Comparison of ENCODE assay signal across 7 mouse cellular contexts in the genomic region with DNA sequence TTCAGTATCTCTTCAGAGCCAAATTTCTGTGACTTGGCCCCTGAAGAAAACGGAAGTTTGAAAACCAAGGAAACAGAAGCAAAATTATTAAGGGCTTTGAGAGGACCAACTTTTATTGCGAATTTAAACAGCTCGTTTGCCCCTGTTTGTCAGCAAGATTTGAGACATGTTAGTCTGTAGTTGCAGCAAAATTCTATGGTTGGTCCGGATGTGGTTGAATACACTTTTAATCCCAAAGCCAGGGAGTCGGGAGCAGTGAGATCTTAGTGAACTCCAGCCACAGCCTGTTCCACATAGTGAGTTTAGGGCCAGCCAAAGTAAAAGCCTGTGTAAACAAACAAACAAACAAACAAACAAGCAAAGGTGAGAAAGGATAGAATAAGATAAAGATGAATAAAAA. TPM values are rescaled to one million over a fixed set of nuclear protein-coding genes. Genes with fewer than 3 reads are reported as not detected.
DNase-seq lines count a peak whose midpoint lies in the region; ATAC-seq and TF ChIP-seq lines count a peak whose summit lies in the region.

No protein-coding gene starts in this region.

- no peaks in the 10 kb centered on the region for H3K27me3 ChIP-seq in C2C12 (ENCODE audit: control insufficient read depth, insufficient read depth, insufficient read length)
- no peaks in the 10 kb centered on the region for H3K27me3 ChIP-seq in ES-Bruce4 (ENCODE audit: control insufficient read depth, insufficient read depth, low read length, poor library complexity, severe bottlenecking)
- no peaks in the 10 kb centered on the region for H3K27me3 ChIP-seq in heart, postnatal 0 days (ENCODE audit: control insufficient read depth, insufficient read depth, low read length)
- H3K27me3 ChIP-seq in liver, postnatal 0 days (ENCODE audit: insufficient read depth, low read length), result no peaks in the 10 kb centered on the region

- H3K4me2 ChIP-seq in heart, postnatal 0 days (ENCODE audit: low read depth, low read length), result peak overlapping the region; percentile 63
- H3K4me2 ChIP-seq in liver, postnatal 0 days (ENCODE audit: low read depth, low read length), result peak overlapping the region; percentile 84

- no peaks in the 10 kb centered on the region for H3K9me3 ChIP-seq in ES-Bruce4 (replicated peaks; ENCODE audit: control insufficient read depth, insufficient read depth, low read length, poor library complexity, severe bottlenecking)
- no peaks in the 10 kb centered on the region for H3K9me3 ChIP-seq in heart, postnatal 0 days (replicated peaks; ENCODE audit: control insufficient read depth, low read length)
- H3K9me3 ChIP-seq in liver, postnatal 0 days (ENCODE audit: low read length), result no peaks in the 10 kb centered on the region

- 15% methylated on average over 5 of the region's 5 CpGs for WGBS in heart, postnatal 0 days
- WGBS in liver, postnatal 0 days (ENCODE audit: insufficient replicate concordance), result 10% methylated on average over 5 of the region's 5 CpGs

- DNase-seq in heart, postnatal 0 days (ENCODE audit: low spot score), result no peak
- DNase-seq in liver, postnatal 0 days, result no peak
- no peak for DNase-seq in retina, postnatal 1 day
- no peak for DNase-seq in layer of hippocampus, adult 11-12 months (ENCODE audit: low spot score)
- DNase-seq in adrenal gland, postnatal 10 days, result no peak

- no peak for TF ChIP-seq POLR2A in ES-Bruce4 (IDR thresholded peaks at IDR 0.05; ENCODE audit: insufficient read depth, low read length)

- no peak overlapping the region for H3K27ac ChIP-seq in ES-Bruce4 (ENCODE audit: insufficient read depth, low read length)
- H3K27ac ChIP-seq in heart, postnatal 0 days (ENCODE audit: low read depth), result peak overlapping the region; percentile 97
- H3K27ac ChIP-seq in liver, postnatal 0 days (ENCODE audit: low read depth), result peak overlapping the region; percentile 94

- ATAC-seq in heart, postnatal 0 days (ENCODE audit: insufficient read depth, low read depth), result no peak
- ATAC-seq in liver, postnatal 0 days, result no peak

- TF ChIP-seq EP300 in ES-Bruce4 (IDR thresholded peaks at IDR 0.05; ENCODE audit: insufficient read depth, low read depth, low read length), result no peak
- TF ChIP-seq EP300 in heart, postnatal 0 days (IDR thresholded peaks at IDR 0.05; ENCODE audit: low read depth), result no peak
- TF ChIP-seq EP300 in liver, postnatal 0 days (IDR thresholded peaks at IDR 0.05; ENCODE audit: low read depth), result no peak

- H3ac ChIP-seq in C2C12 (ENCODE audit: control insufficient read depth, insufficient read length, low read depth), result peak overlapping the region; percentile 12

- H3K79me3 ChIP-seq in C2C12 (ENCODE audit: low read depth), result no peaks in the 10 kb centered on the region

- H3K4me3 ChIP-seq in C2C12 (ENCODE audit: insufficient read depth, poor library complexity, severe bottlenecking) (peak overlapping the region; percentile 31), ES-Bruce4 (ENCODE audit: low read depth, low read length) (peak overlapping the region; percentile 55)
- H3K4me3 ChIP-seq in heart, postnatal 0 days (ENCODE audit: low read depth, low read length), result peak overlapping the region; percentile 66
- H3K4me3 ChIP-seq in liver, postnatal 0 days (ENCODE audit: low read depth, low read length), result peak overlapping the region; percentile 53

- peak overlapping the region; percentile 78 for H3K9ac ChIP-seq in ES-Bruce4 (ENCODE audit: low read depth, poor library complexity, severe bottlenecking)
- H3K9ac ChIP-seq in heart, postnatal 0 days (replicated peaks; ENCODE audit: low read depth, low read length), result peak overlapping the region; percentile 48
- peak overlapping the region; percentile 49 for H3K9ac ChIP-seq in liver, postnatal 0 days (replicated peaks)

- H3K36me3 ChIP-seq in C2C12 (ENCODE audit: control insufficient read depth, insufficient read depth) (no peaks in the 10 kb centered on the region), ES-Bruce4 (ENCODE audit: control insufficient read depth, insufficient read depth, low read length, poor library complexity, severe bottlenecking) (no peaks in the 10 kb centered on the region)
- H3K36me3 ChIP-seq in heart, postnatal 0 days (replicated peaks; ENCODE audit: control insufficient read depth, insufficient read depth, low read length), result no peaks in the 10 kb centered on the region
- H3K36me3 ChIP-seq in liver, postnatal 0 days (replicated peaks; ENCODE audit: insufficient read depth, low read length), result no peaks in the 10 kb centered on the region

- no peaks in the 10 kb centered on the region for H3K79me2 ChIP-seq in C2C12 (ENCODE audit: control insufficient read depth, insufficient read depth)

- no peaks in the 10 kb centered on the region for H3K4me1 ChIP-seq in ES-Bruce4 (ENCODE audit: control insufficient read depth, insufficient read depth, low read length)
- H3K4me1 ChIP-seq in heart, postnatal 0 days (ENCODE audit: control insufficient read depth, insufficient read depth), result peaks cover 12% of the 10 kb centered on the region
- H3K4me1 ChIP-seq in liver, postnatal 0 days (ENCODE audit: insufficient read depth), result peaks cover 9% of the 10 kb centered on the region; the same call in 1 of the 2 replicates

- TF ChIP-seq CTCF in C2C12 (IDR thresholded peaks at IDR 0.05; ENCODE audit: control insufficient read depth, insufficient read depth, insufficient read length) (no peak), ES-Bruce4 (IDR thresholded peaks at IDR 0.05; ENCODE audit: low read depth, low read length) (no peak)
- TF ChIP-seq CTCF in heart, postnatal 0 days (IDR thresholded peaks at IDR 0.05; ENCODE audit: low read depth), result no peak; the same call in 1 of the 2 replicates
- no peak for TF ChIP-seq CTCF in liver, postnatal 0 days (IDR thresholded peaks at IDR 0.05; ENCODE audit: low read depth)

TF ChIP-seq in C2C12, 6 proteins besides CTCF, POLR2A, EP300 and RAD21:
- TF ChIP-seq MYOD1 (IDR thresholded peaks at IDR 0.05; ENCODE audit: control insufficient read depth, insufficient read length, low read depth) (no peak), FOSL1 (IDR thresholded peaks at IDR 0.05; ENCODE audit: insufficient read depth, low read length, poor library complexity, severe bottlenecking) (no peak), MAX (IDR thresholded peaks at IDR 0.05) (no peak)

RNA-seq across cellular contexts. Expression of a gene that starts 9.5 kb away (rescaled TPM):
- polyA plus RNA-seq in C2C12 (2012; fragmentation: generic; extraction: Trizol) (11.2 TPM), ES-Bruce4 (2011; ENCODE audit: insufficient read depth, insufficient read length, low read depth, missing spikeins) (10.0 and 10.3 TPM in 2 replicates)
- total RNA-seq in heart, postnatal 0 days (2014; rRNA removed; ENCODE audit: low replicate concordance), result 6.7 and 7.4 TPM in 2 replicates
- 6.8 and 7.2 TPM in 2 replicates for polyA plus RNA-seq in heart, postnatal 0 days (2015; fragmentation: Nextera tagmentation; extraction: Ambion mirVana)
- polyA plus RNA-seq in liver, postnatal 0 days (2015; fragmentation: Nextera tagmentation; extraction: Ambion mirVana), result 4.3 and 4.8 TPM in 2 replicates
- total RNA-seq in adrenal gland, postnatal 10 days (2021), result 1 to 10 TPM; 6.1 to 7.1 TPM

RNA-seq across cellular contexts. Expression of a gene that starts 32.5 kb away (rescaled TPM):
- polyA plus RNA-seq in C2C12 (2012; fragmentation: generic; extraction: Trizol), result not detected
- 0.40 and 0.46 TPM in 2 replicates for polyA plus RNA-seq in ES-Bruce4 (2011; ENCODE audit: insufficient read depth, insufficient read length, low read depth, missing spikeins)
- total RNA-seq in heart, postnatal 0 days (2014; rRNA removed; ENCODE audit: low replicate concordance), result 0.27 TPM in 1 of 2 replicates, not detected in the other
- 0.14 and 0.18 TPM in 2 replicates for polyA plus RNA-seq in heart, postnatal 0 days (2015; fragmentation: Nextera tagmentation; extraction: Ambion mirVana)
- 0.92 and 0.96 TPM in 2 replicates for polyA plus RNA-seq in liver, postnatal 0 days (2015; fragmentation: Nextera tagmentation; extraction: Ambion mirVana)
- total RNA-seq in adrenal gland, postnatal 10 days (2021), result under 1 TPM in 1 of 2 experiments, not detected in 1; 0.55 TPM

RNA-seq across cellular contexts. Expression of a gene that starts 55.5 kb away (rescaled TPM):
- polyA plus RNA-seq in C2C12 (2012; fragmentation: generic; extraction: Trizol) (0.07 TPM), ES-Bruce4 (2011; ENCODE audit: insufficient read depth, insufficient read length, low read depth, missing spikeins) (0.91 and 1.9 TPM in 2 replicates)
- not detected in 2 replicates for total RNA-seq in heart, postnatal 0 days (2014; rRNA removed; ENCODE audit: low replicate concordance)
- 0.04 and 0.15 TPM in 2 replicates for polyA plus RNA-seq in heart, postnatal 0 days (2015; fragmentation: Nextera tagmentation; extraction: Ambion mirVana)
- polyA plus RNA-seq in liver, postnatal 0 days (2015; fragmentation: Nextera tagmentation; extraction: Ambion mirVana), result not detected in 2 replicates
- total RNA-seq in adrenal gland, postnatal 10 days (2021), result not detected
